In genomic region chr19:14052052-14052451, GRCm38 (mm10) we compare ENCODE assay signal across 24 mouse cellular contexts.
A peak's percentile ranks its signal among the peaks of the same experiment; 100 is the strongest.
DNase-seq lines count a peak whose midpoint lies in the region; ATAC-seq and TF ChIP-seq lines count a peak whose summit lies in the region.
"Had no signal": no experiment of that assay in that cellular context is flagged by ENCODE, and none has a peak within 500 bp of the region (broad histone marks: within the 10 kb centered on the region; RNA-seq: fewer than 3 reads in every experiment).

No protein-coding gene starts in this region.

- 69% methylated on average over 4 of the region's 4 CpGs for WGBS in embryonic facial prominence, embryonic 14.5 days
- WGBS in embryonic facial prominence, embryonic 10.5 days = 89% methylated on average over 4 of the region's 4 CpGs
- 87% methylated on average over 4 of the region's 4 CpGs for WGBS in kidney, postnatal 0 days

- no peaks in the 10 kb centered on the region for H3K4me1 ChIP-seq in embryonic facial prominence, embryonic 14.5 days (ENCODE audit: control insufficient read depth, insufficient read depth, low read length)
- H3K4me1 ChIP-seq in embryonic facial prominence, embryonic 10.5 days = no peaks in the 10 kb centered on the region
- no peaks in the 10 kb centered on the region for H3K4me1 ChIP-seq in kidney, postnatal 0 days (replicated peaks; ENCODE audit: insufficient read depth, low read length)
- H3K4me1 ChIP-seq: forebrain, embryonic 13.5 days; heart, embryonic 13.5 days; limb, embryonic 12.5 days had no signal

- no peak for TF ChIP-seq CTCF in kidney, postnatal 0 days (IDR thresholded peaks at IDR 0.05; ENCODE audit: low read depth)

- ATAC-seq in embryonic facial prominence, embryonic 14.5 days (ENCODE audit: low read depth) = no peak
- ATAC-seq in kidney, postnatal 0 days (replicated peaks; ENCODE audit: low FRiP score, low read depth) = no peak
- ATAC-seq: CD4-positive, CD25-positive, alpha-beta regulatory T cell, adult 4 months; forebrain, embryonic 13.5 days; intestine, embryonic 16.5 days; liver, postnatal 0 days; midbrain, embryonic 16.5 days had no signal

- H3K4me2 ChIP-seq in embryonic facial prominence, embryonic 14.5 days (ENCODE audit: low read depth, low read length) = no peak overlapping the region
- H3K4me2 ChIP-seq in kidney, postnatal 0 days (ENCODE audit: low read length) = no peak overlapping the region
- H3K4me2 ChIP-seq: forebrain, embryonic 13.5 days; heart, embryonic 13.5 days; limb, embryonic 12.5 days; liver, embryonic 11.5 days; midbrain, embryonic 11.5 days had no signal

- H3K4me3 ChIP-seq in embryonic facial prominence, embryonic 14.5 days (ENCODE audit: low read depth, low read length) = no peak overlapping the region
- H3K4me3 ChIP-seq in embryonic facial prominence, embryonic 10.5 days = no peak overlapping the region
- H3K4me3 ChIP-seq in kidney, postnatal 0 days (replicated peaks; ENCODE audit: low read depth, low read length) = no peak overlapping the region
- H3K4me3 ChIP-seq: forebrain, embryonic 13.5 days; heart, embryonic 13.5 days; layer of hippocampus, adult 2 months; left cerebral cortex, adult 2 months; limb, embryonic 12.5 days had no signal

- H3K9ac ChIP-seq in embryonic facial prominence, embryonic 14.5 days (ENCODE audit: low read depth, low read length) = no peak overlapping the region
- H3K9ac ChIP-seq in kidney, postnatal 0 days (ENCODE audit: low read depth, low read length) = no peak overlapping the region
- H3K9ac ChIP-seq: forebrain, embryonic 13.5 days; heart, embryonic 13.5 days; limb, embryonic 12.5 days; liver, postnatal 0 days had no signal

- no peaks in the 10 kb centered on the region for H3K9me3 ChIP-seq in embryonic facial prominence, embryonic 14.5 days (ENCODE audit: control insufficient read depth, low read length)
- no peaks in the 10 kb centered on the region for H3K9me3 ChIP-seq in embryonic facial prominence, embryonic 10.5 days
- H3K9me3 ChIP-seq in kidney, postnatal 0 days (replicated peaks; ENCODE audit: low read length) = no peaks in the 10 kb centered on the region
- H3K9me3 ChIP-seq: forebrain, embryonic 13.5 days; heart, embryonic 13.5 days; limb, embryonic 12.5 days had no signal

- peak; percentile 2 for DNase-seq in embryonic facial prominence, embryonic 14.5 days (ENCODE audit: low spot score)
- no peak for DNase-seq in embryonic facial prominence, embryonic 10.5 days (ENCODE audit: low spot score)
- peak; percentile 11 for DNase-seq in kidney, postnatal 0 days (ENCODE audit: low spot score)
- no peak for DNase-seq in kidney, adult 11 months
- DNase-seq in lung, postnatal 10 days = peak; percentile 31
- no peak for DNase-seq in lung, postnatal 25 days (ENCODE audit: low spot score)
- DNase-seq in layer of hippocampus, adult 18-20 months (ENCODE audit: low spot score in 2 of 2) = no peak
- DNase-seq: adrenal gland, postnatal 36 days; cerebellum, adult 9-11 months; gastrocnemius, postnatal 14 days; kidney, postnatal 25 days; liver, postnatal 0 days; right cerebral cortex, postnatal 25 days; thymus, postnatal 14 days had no signal

- H3K36me3 ChIP-seq in embryonic facial prominence, embryonic 14.5 days (ENCODE audit: control insufficient read depth, insufficient read depth, low read length) = no peaks in the 10 kb centered on the region
- no peaks in the 10 kb centered on the region for H3K36me3 ChIP-seq in embryonic facial prominence, embryonic 10.5 days (replicated peaks)
- H3K36me3 ChIP-seq in kidney, postnatal 0 days (ENCODE audit: insufficient read depth, low read length) = no peaks in the 10 kb centered on the region
- H3K36me3 ChIP-seq: heart, embryonic 13.5 days; limb, embryonic 12.5 days had no signal

- H3K27ac ChIP-seq in embryonic facial prominence, embryonic 14.5 days (replicated peaks; ENCODE audit: low read depth, low read length) = no peak overlapping the region
- no peak overlapping the region for H3K27ac ChIP-seq in embryonic facial prominence, embryonic 10.5 days (replicated peaks)
- H3K27ac ChIP-seq in kidney, postnatal 0 days = no peak overlapping the region
- H3K27ac ChIP-seq: forebrain, embryonic 13.5 days; heart, embryonic 13.5 days; layer of hippocampus, adult 2 months; left cerebral cortex, adult 2 months; limb, embryonic 12.5 days had no signal

- H3K27me3 ChIP-seq in embryonic facial prominence, embryonic 14.5 days (replicated peaks; ENCODE audit: control insufficient read depth, insufficient read depth, low read length) = no peaks in the 10 kb centered on the region
- no peaks in the 10 kb centered on the region for H3K27me3 ChIP-seq in embryonic facial prominence, embryonic 10.5 days (replicated peaks; ENCODE audit: low read depth, poor library complexity, severe bottlenecking)
- no peaks in the 10 kb centered on the region for H3K27me3 ChIP-seq in kidney, postnatal 0 days (ENCODE audit: insufficient read depth, low read length)
- H3K27me3 ChIP-seq: forebrain, embryonic 13.5 days; heart, embryonic 13.5 days; limb, embryonic 12.5 days had no signal

Comparison
In these comparisons a context has a peak if more than half of its experiments do, and no peak if none do; other contexts are left out.
1. DNase-seq: peak in embryonic facial prominence, embryonic 14.5 days (single experiment), kidney, postnatal 0 days (single experiment) and lung, postnatal 10 days (single experiment); none in embryonic facial prominence, embryonic 10.5 days (single experiment), kidney, adult 11 months (single experiment), lung, postnatal 25 days (single experiment) and layer of hippocampus, adult 18-20 months (0 of 2).